Mouse (Mus musculus): Measurements from ENCODE around the gene Id1. TPM values are rescaled to one million over a fixed set of nuclear protein-coding genes. Genes with fewer than 3 reads are reported as not detected.

Id1 gene
- polyA plus RNA-seq, 1 experiment from 2014 or later = 116 TPM

- H3K4me3 ChIP-seq (ENCODE audit: low read depth, low read length) = no peak overlapping the region
- H3K9me3 ChIP-seq (ENCODE audit: control insufficient read depth, low read length) = no peaks in the 10 kb centered on the region
- H3K27me3 ChIP-seq (ENCODE audit: control insufficient read depth, insufficient read depth, low read length) = no peaks in the 10 kb centered on the region
- H3K4me1 ChIP-seq (ENCODE audit: control insufficient read depth, insufficient read depth, low read length) = peaks cover 4% of the 10 kb centered on the region; the same call in 1 of the 2 replicates
- ATAC-seq (ENCODE audit: insufficient read depth, low FRiP score, low TSS enrichment) (peak; percentile 51), DNase-seq (ENCODE audit: low spot score) (peak; percentile 88)
- 46% methylated on average over 20 of the region's 20 CpGs for WGBS
- H3K9ac ChIP-seq (ENCODE audit: low read length) = peak overlapping the region; percentile 57
- H3K36me3 ChIP-seq (ENCODE audit: control insufficient read depth, insufficient read depth, low read length) = peaks cover 22% of the 10 kb centered on the region
- H3K27ac ChIP-seq (ENCODE audit: low read depth, low read length) = peak overlapping the region; percentile 27; the same call in 1 of the 2 replicates
- no peak overlapping the region for H3K4me2 ChIP-seq (ENCODE audit: low read depth)
Observed at GRCm38 (mm10) chr2:152696476-152697164, 39.4 kb upstream of the Id1 start.

GRCm38 (mm10) chr2:152700138-152700537 is 35.9 kb upstream of the Id1 start:
- Histone ChIP-seq H3K27ac (ENCODE audit: low read depth, low read length) (no peak overlapping the region), H3K9me3 (ENCODE audit: control insufficient read depth, low read length) (no peaks in the 10 kb centered on the region), H3K4me2 (ENCODE audit: low read depth) (no peak overlapping the region), H3K9ac (ENCODE audit: low read length) (no peak overlapping the region), H3K27me3 (ENCODE audit: control insufficient read depth, insufficient read depth, low read length) (no peaks in the 10 kb centered on the region), H3K4me1 (ENCODE audit: control insufficient read depth, insufficient read depth, low read length) (no peaks in the 10 kb centered on the region), H3K36me3 (ENCODE audit: control insufficient read depth, insufficient read depth, low read length) (peaks cover 38% of the 10 kb centered on the region), H3K4me3 (ENCODE audit: low read depth, low read length) (no peak overlapping the region)
- WGBS = 95% methylated on average over 10 of the region's 10 CpGs
- ATAC-seq (ENCODE audit: insufficient read depth, low FRiP score, low TSS enrichment) (no peak), DNase-seq (ENCODE audit: low spot score) (no peak)

- ATAC-seq (ENCODE audit: insufficient read depth, low FRiP score, low TSS enrichment) (no peak), DNase-seq (ENCODE audit: low spot score) (no peak)
- Histone ChIP-seq H3K4me2 (ENCODE audit: low read depth) (no peak overlapping the region), H3K9me3 (ENCODE audit: control insufficient read depth, low read length) (no peaks in the 10 kb centered on the region), H3K9ac (ENCODE audit: low read length) (no peak overlapping the region), H3K4me1 (ENCODE audit: control insufficient read depth, insufficient read depth, low read length) (peaks cover 2% of the 10 kb centered on the region), H3K27ac (ENCODE audit: low read depth, low read length) (no peak overlapping the region), H3K27me3 (ENCODE audit: control insufficient read depth, insufficient read depth, low read length) (no peaks in the 10 kb centered on the region), H3K36me3 (ENCODE audit: control insufficient read depth, insufficient read depth, low read length) (peaks cover 38% of the 10 kb centered on the region), H3K4me3 (ENCODE audit: low read depth, low read length) (no peak overlapping the region)
- WGBS = 94% methylated on average over 8 of the region's 8 CpGs
Observed at GRCm38 (mm10) chr2:152700725-152701124, 35.3 kb upstream of the Id1 start.

GRCm38 (mm10) chr2:152703596-152704255 is 32.3 kb upstream of the Id1 start:
- peaks cover 33% of the 10 kb centered on the region for H3K36me3 ChIP-seq (ENCODE audit: control insufficient read depth, insufficient read depth, low read length)

DNA sequence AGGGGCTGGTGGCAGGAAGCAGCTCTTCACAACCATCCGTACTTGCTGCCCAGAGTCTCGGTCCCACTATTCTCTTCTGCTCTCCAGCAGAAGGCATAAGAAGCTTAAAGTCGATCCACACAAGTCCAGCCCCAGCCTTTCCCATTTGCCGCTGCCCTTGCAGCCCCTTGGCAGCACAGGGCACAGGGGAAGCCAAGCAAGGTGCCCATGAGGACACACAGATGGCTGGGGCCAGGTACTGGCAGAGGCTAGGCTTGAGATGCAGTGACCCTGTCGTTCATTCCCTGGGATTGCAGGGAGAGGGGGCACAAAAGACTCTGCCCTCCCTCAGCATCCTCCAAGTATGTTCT is 31.8 kb upstream of the Id1 start:
- ATAC-seq (ENCODE audit: insufficient read depth, low FRiP score, low TSS enrichment) (no peak), DNase-seq (ENCODE audit: low spot score) (no peak)
- no peak overlapping the region for H3K27ac ChIP-seq (ENCODE audit: low read depth, low read length)
- H3K4me2 ChIP-seq (ENCODE audit: low read depth) = no peak overlapping the region
- H3K27me3 ChIP-seq (ENCODE audit: control insufficient read depth, insufficient read depth, low read length) = no peaks in the 10 kb centered on the region
- H3K4me1 ChIP-seq (ENCODE audit: control insufficient read depth, insufficient read depth, low read length) = peaks cover 19% of the 10 kb centered on the region
- H3K36me3 ChIP-seq (ENCODE audit: control insufficient read depth, insufficient read depth, low read length) = peaks cover 32% of the 10 kb centered on the region
- H3K9ac ChIP-seq (ENCODE audit: low read length) = no peak overlapping the region
- H3K4me3 ChIP-seq (ENCODE audit: low read depth, low read length) = no peak overlapping the region
- 81% methylated on average over 5 of the region's 5 CpGs for WGBS
- no peaks in the 10 kb centered on the region for H3K9me3 ChIP-seq (ENCODE audit: control insufficient read depth, low read length)

More at GRCm38 (mm10) chr2:152703596-152704255, 32.3 kb upstream of the Id1 start:
- Histone ChIP-seq H3K9ac (ENCODE audit: low read length) (no peak overlapping the region), H3K4me2 (ENCODE audit: low read depth) (no peak overlapping the region), H3K27ac (ENCODE audit: low read depth, low read length) (no peak overlapping the region), H3K9me3 (ENCODE audit: control insufficient read depth, low read length) (no peaks in the 10 kb centered on the region), H3K4me3 (ENCODE audit: low read depth, low read length) (no peak overlapping the region), H3K4me1 (ENCODE audit: control insufficient read depth, insufficient read depth, low read length) (peaks cover 19% of the 10 kb centered on the region), H3K27me3 (ENCODE audit: control insufficient read depth, insufficient read depth, low read length) (no peaks in the 10 kb centered on the region)
- 91% methylated on average over 21 of the region's 21 CpGs for WGBS
- no peak for ATAC-seq (ENCODE audit: insufficient read depth, low FRiP score, low TSS enrichment)
- no peak for DNase-seq (ENCODE audit: low spot score)

DNA sequence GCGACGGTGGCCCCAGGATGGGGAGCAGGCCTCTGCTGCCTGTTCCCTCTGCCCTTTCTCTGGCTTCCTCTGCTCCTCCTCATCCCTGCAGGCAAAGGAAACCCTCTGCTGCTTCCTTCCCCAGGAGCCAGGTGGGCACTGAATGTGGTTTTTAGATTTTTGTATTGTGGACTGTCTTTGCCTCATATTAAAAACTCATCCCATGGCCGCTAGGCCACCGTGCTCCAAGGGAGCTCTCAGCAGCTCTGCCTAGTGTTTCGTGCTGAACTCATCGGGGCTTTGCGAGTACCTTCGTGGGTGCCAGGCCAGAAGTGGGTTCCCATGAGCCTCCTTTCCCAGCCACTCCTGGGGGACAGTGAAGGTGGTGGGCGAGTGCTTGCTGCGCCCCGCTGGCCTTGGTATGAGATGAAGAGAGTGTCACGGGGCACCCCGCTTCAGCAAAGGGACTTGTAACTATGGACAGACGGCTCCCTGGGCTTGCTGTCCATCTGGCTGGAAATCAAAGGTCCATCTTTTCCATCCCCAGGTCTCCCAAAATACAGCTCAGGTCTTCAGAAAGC is 31.2 kb upstream of the Id1 start:
- H3K9me3 ChIP-seq (ENCODE audit: control insufficient read depth, low read length) = no peaks in the 10 kb centered on the region
- no peak overlapping the region for H3K4me2 ChIP-seq (ENCODE audit: low read depth)
- no peaks in the 10 kb centered on the region for H3K27me3 ChIP-seq (ENCODE audit: control insufficient read depth, insufficient read depth, low read length)
- DNase-seq (ENCODE audit: low spot score) (no peak), ATAC-seq (ENCODE audit: insufficient read depth, low FRiP score, low TSS enrichment) (no peak)
- peaks cover 19% of the 10 kb centered on the region for H3K4me1 ChIP-seq (ENCODE audit: control insufficient read depth, insufficient read depth, low read length)
- H3K4me3 ChIP-seq (ENCODE audit: low read depth, low read length) = no peak overlapping the region
- 0 out of 2 replicates have a peak overlapping the region, but pooled peaks have one; percentile 29 for H3K27ac ChIP-seq (ENCODE audit: low read depth, low read length)
- H3K36me3 ChIP-seq (ENCODE audit: control insufficient read depth, insufficient read depth, low read length) = peaks cover 31% of the 10 kb centered on the region
- WGBS = 93% methylated on average over 14 of the region's 14 CpGs
- no peak overlapping the region for H3K9ac ChIP-seq (ENCODE audit: low read length)

- Histone ChIP-seq H3K4me2 (ENCODE audit: low read depth) (no peak overlapping the region), H3K4me1 (ENCODE audit: control insufficient read depth, insufficient read depth, low read length) (peaks cover 19% of the 10 kb centered on the region), H3K27ac (ENCODE audit: low read depth, low read length) (peak overlapping the region; percentile 78), H3K4me3 (ENCODE audit: low read depth, low read length) (no peak overlapping the region), H3K27me3 (ENCODE audit: control insufficient read depth, insufficient read depth, low read length) (no peaks in the 10 kb centered on the region), H3K9me3 (ENCODE audit: control insufficient read depth, low read length) (no peaks in the 10 kb centered on the region), H3K36me3 (ENCODE audit: control insufficient read depth, insufficient read depth, low read length) (peaks cover 21% of the 10 kb centered on the region), H3K9ac (ENCODE audit: low read length) (peak overlapping the region; percentile 28; the same call in 1 of the 2 replicates)
- DNase-seq (ENCODE audit: low spot score) (peak; percentile 62), ATAC-seq (ENCODE audit: insufficient read depth, low FRiP score, low TSS enrichment) (0 out of 2 replicates have a peak, but pooled peaks have one; percentile 11)
- WGBS = 69% methylated on average over 22 of the region's 22 CpGs
Observed at GRCm38 (mm10) chr2:152705993-152706571, 30.0 kb upstream of the Id1 start.

- H3K36me3 ChIP-seq (ENCODE audit: control insufficient read depth, insufficient read depth, low read length) = peaks cover 11% of the 10 kb centered on the region
- no peak for DNase-seq (ENCODE audit: low spot score)
- 30% methylated on average over 6 of the region's 7 CpGs for WGBS
Observed at GRCm38 (mm10) chr2:152707186-152707585, 28.9 kb upstream of the Id1 start.

More at GRCm38 (mm10) chr2:152707186-152707585, 28.9 kb upstream of the Id1 start:
- Histone ChIP-seq H3K4me2 (ENCODE audit: low read depth) (peak overlapping the region; percentile 60), H3K4me1 (ENCODE audit: control insufficient read depth, insufficient read depth, low read length) (peaks cover 19% of the 10 kb centered on the region), H3K27me3 (ENCODE audit: control insufficient read depth, insufficient read depth, low read length) (no peaks in the 10 kb centered on the region), H3K27ac (ENCODE audit: low read depth, low read length) (peak overlapping the region; percentile 83), H3K9ac (ENCODE audit: low read length) (peak overlapping the region; percentile 64), H3K9me3 (ENCODE audit: control insufficient read depth, low read length) (no peaks in the 10 kb centered on the region), H3K4me3 (ENCODE audit: low read depth, low read length) (peak overlapping the region; percentile 30)
- ATAC-seq (ENCODE audit: insufficient read depth, low FRiP score, low TSS enrichment) = no peak

Measured in neural tube, embryonic 11.5 days (tissue).